Mouse (Mus musculus): ENCODE measurements at regions not wholly inside any gene's neighbourhood (a gene's known extent, or its start where the extent isn't known, plus 50 kb on each side); places are given as distances from the start of the nearest gene placed in this dataset.
"Not testable (repeated sequence)": the region's sequence is repeated elsewhere in the genome, so short reads cannot be mapped to it uniquely, and the experiment has no call there.

DNA sequence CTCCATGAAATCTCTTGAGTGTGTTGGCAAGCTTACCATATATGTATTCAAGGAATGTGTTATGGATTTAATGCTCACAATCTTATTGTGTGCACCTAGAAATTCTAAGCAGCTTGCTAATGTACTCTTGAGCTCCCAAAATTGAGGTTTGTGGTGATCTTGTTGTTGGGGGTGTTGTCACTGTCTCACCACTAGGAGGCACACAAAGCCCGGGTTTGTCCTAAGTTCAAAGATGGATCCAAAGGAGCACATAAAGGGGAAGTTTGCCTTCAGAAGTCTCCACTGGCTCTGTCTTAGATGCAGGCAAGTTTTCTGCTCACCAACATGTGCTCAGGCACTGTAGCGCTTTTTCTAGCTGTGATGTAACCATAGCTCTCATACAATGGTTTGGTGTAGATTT lies 151.8 kb downstream of the Mrgpra4 start:
- POLR2A ChIA-PET: interaction anchor here in 1 of 4 experiments (0.6 kb wide), 1 partner anchor 30 kb away, joined by 3 read pairs; no protein-coding TSS in a partner anchor
- CTCF ChIA-PET: interaction anchor here (0.5 to 1.4 kb wide), 12 partner anchors 9 to 1786 kb away, joined by 3 to 5 read pairs (median 4); no protein-coding TSS in a partner anchor

DNA sequence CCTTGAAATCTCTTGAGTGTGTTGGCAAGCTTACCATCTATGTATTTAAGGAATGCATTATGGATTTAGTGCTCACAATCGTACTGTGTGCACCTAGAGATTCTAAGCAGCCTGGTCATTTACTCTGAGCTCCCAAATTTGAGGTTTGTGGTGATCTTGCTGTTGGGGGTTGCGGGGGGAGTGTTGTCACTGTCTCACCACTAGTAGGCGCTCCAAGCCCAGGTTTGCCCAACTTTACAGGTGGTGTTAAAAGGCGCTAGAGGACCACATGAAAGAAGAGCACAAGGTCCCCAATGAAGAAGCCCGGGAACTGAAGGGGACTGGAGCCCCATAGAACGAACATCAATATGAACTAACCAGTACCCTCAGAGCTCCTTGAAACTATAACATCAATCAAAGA lies 180.2 kb upstream of the Mrgpra3 start:
- ChIA-PET CTCF (interaction anchor here in 1 of 4 experiments (0.6 kb wide), 2 partner anchors 62 to 318 kb away, joined by 3 read pairs; no protein-coding TSS in a partner anchor), POLR2A (interaction anchor here in 1 of 4 experiments (0.7 kb wide), 1 partner anchor 352 kb away, joined by 3 read pairs; no protein-coding TSS in a partner anchor)

DNA sequence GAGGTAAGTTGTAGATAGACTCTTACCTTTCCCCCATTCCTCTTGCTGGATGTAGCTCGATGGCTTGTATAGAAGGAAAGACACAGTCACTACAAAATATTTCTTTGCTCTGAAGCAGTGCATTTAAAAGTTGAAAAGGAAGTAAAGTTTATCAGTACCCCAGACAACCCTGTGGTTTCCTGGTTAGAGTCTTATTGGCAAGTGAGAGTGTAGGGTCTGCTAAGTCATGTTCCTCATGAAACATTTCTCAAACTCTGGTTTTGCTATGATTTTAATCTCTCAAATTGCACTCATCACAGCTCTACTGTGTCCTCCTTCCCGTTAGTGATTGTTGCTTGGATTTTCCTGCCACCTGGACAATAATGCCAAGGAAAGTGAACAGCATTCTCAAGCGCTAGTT lies 146.4 kb upstream of the Mrgpra3 start:
- ChIA-PET POLR2A (no interaction called here), CTCF (no interaction called here)

DNA sequence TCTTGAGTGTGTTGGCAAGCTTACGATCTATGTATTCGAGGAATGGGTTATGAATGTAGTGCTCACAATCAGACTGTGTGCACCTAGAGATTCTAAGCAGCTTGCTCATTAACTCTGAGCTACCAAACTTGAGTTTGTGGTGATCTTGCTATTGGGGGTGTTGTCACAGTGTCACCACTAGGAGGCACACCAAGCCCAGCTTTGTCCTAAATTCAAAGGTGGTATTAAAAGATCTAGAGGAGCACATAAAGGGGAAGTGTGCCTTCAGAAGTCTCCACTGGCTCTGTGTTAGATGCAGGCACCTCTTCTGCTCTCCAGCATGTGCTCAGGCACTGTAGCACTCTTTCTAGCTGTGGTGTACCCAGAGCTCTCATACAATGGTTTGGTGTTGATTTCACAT lies 138.9 kb upstream of the Mrgpra3 start:
- CTCF ChIA-PET: interaction anchor here in 2 of 4 experiments (0.7 to 1.4 kb wide), 4 partner anchors 89 to 398 kb away, joined by 3 to 5 read pairs (median 5); no protein-coding TSS in a partner anchor
- POLR2A ChIA-PET: not testable (repeated sequence)

DNA sequence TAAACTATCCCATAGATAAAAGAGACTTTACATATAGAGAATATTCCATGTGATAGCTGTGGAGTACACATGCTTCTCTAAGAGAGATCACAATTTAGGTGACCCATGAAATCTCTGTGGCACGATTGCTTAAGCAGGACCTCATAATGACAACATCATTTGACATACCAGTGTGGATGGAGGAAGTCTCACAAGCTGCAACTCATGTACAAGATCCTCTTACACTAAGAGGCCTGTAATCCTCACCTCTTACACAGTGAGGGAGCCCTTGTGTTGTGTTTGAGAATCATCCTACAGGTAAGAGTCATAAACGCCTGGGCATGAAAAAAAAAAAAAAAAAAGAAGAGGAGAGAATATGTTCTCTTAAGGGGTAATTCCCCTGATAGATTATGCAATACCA lies 89.9 kb upstream of the Mrgpra3 start:
- ChIA-PET POLR2A (no interaction called here), CTCF (no interaction called here)

DNA sequence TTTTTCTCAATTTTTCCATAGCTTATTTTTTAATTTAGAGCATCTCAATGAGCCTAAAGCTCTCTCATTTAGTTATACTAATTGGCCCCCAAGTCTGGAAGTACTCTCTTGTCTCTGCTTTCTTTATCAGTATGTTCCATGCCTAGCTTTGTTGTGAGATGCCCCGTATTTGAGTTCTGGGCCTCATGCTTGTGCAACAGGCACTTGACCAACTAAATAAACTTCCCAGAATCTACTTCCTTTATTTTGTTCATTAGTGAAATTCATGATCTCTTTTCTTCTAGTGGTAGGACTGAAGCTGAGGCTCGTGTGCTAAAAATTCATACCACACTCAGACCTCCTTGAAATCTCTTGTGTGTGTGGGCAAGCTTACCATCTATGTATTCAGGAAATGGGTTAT lies 75.8 kb upstream of the Mrgpra3 start:
- ChIA-PET CTCF (no interaction called here), POLR2A (no interaction called here)
